Comparison of ENCODE assay signal across 17 mouse cellular contexts in the genomic region with DNA sequence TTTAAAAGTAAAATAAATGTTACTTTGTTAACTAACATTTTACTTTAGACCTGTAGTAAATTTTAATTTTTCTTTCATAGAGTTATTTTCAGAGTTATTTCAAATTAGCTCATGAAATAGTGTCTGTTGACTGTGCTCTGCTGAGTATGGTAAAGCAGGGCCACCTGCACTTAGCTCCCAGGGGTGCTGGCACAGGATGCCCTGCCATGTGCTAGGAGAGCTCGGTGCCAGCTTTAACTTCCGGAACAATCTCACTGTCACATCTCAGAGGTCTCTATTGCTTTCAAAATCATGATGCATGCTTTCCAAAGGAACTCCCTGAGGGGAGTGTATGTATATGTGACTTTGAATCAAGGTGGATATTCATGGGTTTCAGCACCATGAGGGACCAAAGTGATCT. TPM values are rescaled to one million over a fixed set of nuclear protein-coding genes. Genes with fewer than 3 reads are reported as not detected.
DNase-seq lines count a peak whose midpoint lies in the region; ATAC-seq and TF ChIP-seq lines count a peak whose summit lies in the region.
"Had no signal": no experiment of that assay in that cellular context is flagged by ENCODE, and none has a peak within 500 bp of the region (broad histone marks: within the 10 kb centered on the region; RNA-seq: fewer than 3 reads in every experiment).

No protein-coding gene starts in this region.

- intact Hi-C loops in heart, adult 2 months (cut with DNase I), result no loop called here

- TF ChIP-seq POLR2A in heart, adult 2 months (IDR thresholded peaks at IDR 0.05; ENCODE audit: insufficient read depth, low read depth, low read length), result no peak

- H3K9ac ChIP-seq in heart, adult 2 months (ENCODE audit: low read depth, low read length), result no peak overlapping the region
- H3K9ac ChIP-seq: embryonic facial prominence, embryonic 13.5 days; embryonic facial prominence, embryonic 15.5 days; forebrain, embryonic 12.5 days had no signal

- H3K27ac ChIP-seq in heart, adult 2 months, result no peak overlapping the region
- H3K27ac ChIP-seq: embryonic facial prominence, embryonic 13.5 days; embryonic facial prominence, embryonic 15.5 days; forebrain, embryonic 10.5 days; forebrain, embryonic 12.5 days had no signal

- no peak for TF ChIP-seq EP300 in heart, adult 2 months (IDR thresholded peaks at IDR 0.05; ENCODE audit: insufficient read depth, low read depth, low read length)

- H3K4me1 ChIP-seq in heart, adult 2 months (ENCODE audit: control insufficient read depth, insufficient read depth, low read length), result no peaks in the 10 kb centered on the region
- H3K4me1 ChIP-seq: embryonic facial prominence, embryonic 13.5 days; embryonic facial prominence, embryonic 15.5 days; forebrain, embryonic 10.5 days; forebrain, embryonic 12.5 days had no signal

- 62% methylated on average over 2 of the region's 2 CpGs for WGBS in heart, adult 2 months

- H3K27me3 ChIP-seq in heart, adult 2 months (ENCODE audit: control insufficient read depth, insufficient read depth, low read length), result no peaks in the 10 kb centered on the region
- H3K27me3 ChIP-seq: embryonic facial prominence, embryonic 13.5 days; embryonic facial prominence, embryonic 15.5 days; forebrain, embryonic 12.5 days had no signal

- peak; percentile 33 for DNase-seq in cerebellum, adult 9-11 months
- no peak for DNase-seq in cerebellum, adult 9-10 months
- peak; percentile 29 to 51 for DNase-seq in cerebellum, postnatal 14 days
- peak; percentile 45 for DNase-seq in heart, adult 11 months
- no peak for DNase-seq in heart, adult 2 months
- DNase-seq: adrenal gland, adult 2 months; adrenal gland, postnatal 10 days; adrenal gland, postnatal 25 days; embryo, embryonic 11 days had no signal

- H3K79me2 ChIP-seq in heart, adult 2 months (replicated peaks; ENCODE audit: control insufficient read depth, insufficient read depth, low read length), result no peaks in the 10 kb centered on the region

- no peak overlapping the region for H3K4me3 ChIP-seq in heart, adult 2 months
- H3K4me3 ChIP-seq: embryonic facial prominence, embryonic 13.5 days; embryonic facial prominence, embryonic 15.5 days; erythroblast, embryonic 14.5 days; forebrain, embryonic 10.5 days; forebrain, embryonic 12.5 days had no signal

- TF ChIP-seq CTCF in heart, adult 2 months (IDR thresholded peaks at IDR 0.05), result no peak

- H3K36me3 ChIP-seq in heart, adult 2 months (ENCODE audit: control insufficient read depth, insufficient read depth, low read length), result no peaks in the 10 kb centered on the region; the same call in 1 of the 2 replicates

- no peak for ATAC-seq in cerebellum, adult (ENCODE audit: insufficient number of reproducible peaks, low FRiP score, low TSS enrichment)
- ATAC-seq: forebrain, embryonic 14.5 days; forebrain, embryonic 16.5 days had no signal

RNA-seq across cellular contexts. Expression of a gene that starts 30.3 kb away (rescaled TPM):
- total RNA-seq in heart, adult 2 months (2021), result 10 to 100 TPM; 37.5 to 41.2 TPM
- 15.8 and 33.3 TPM in 2 replicates for polyA plus RNA-seq in heart, adult 2 months (2012; rRNA removed)

RNA-seq across cellular contexts. Expression of a gene that starts 59.9 kb away (rescaled TPM):
- total RNA-seq in heart, adult 2 months (2021), result 10 to 100 TPM; 40.2 to 44.9 TPM
- polyA plus RNA-seq in heart, adult 2 months (2012; rRNA removed), result 27.7 and 34.5 TPM in 2 replicates

Comparison
In these comparisons a context has a peak if more than half of its experiments do, and no peak if none do; other contexts are left out.
1. DNase-seq: peak in cerebellum, adult 9-11 months (single experiment), cerebellum, postnatal 14 days (2 of 2) and heart, adult 11 months (single experiment); none in cerebellum, adult 9-10 months (single experiment) and heart, adult 2 months (0 of 2).